Mouse (Mus musculus): ENCODE measurements around the gene Cdk17. TPM values are rescaled to one million over a fixed set of nuclear protein-coding genes. Genes with fewer than 3 reads are reported as not detected.

Gene Cdk17
- total RNA-seq, 2 experiments from 2014 or later, result 37.6 to 43.6 TPM

- ATAC-seq (replicated peaks; ENCODE audit: poor library complexity), result no peak
Observed at GRCm38 (mm10) chr10:93279062-93279461, 118.4 kb downstream of the Cdk17 start.

GRCm38 (mm10) chr10:93280586-93280985, 119.9 kb downstream of the Cdk17 start:
- ATAC-seq (replicated peaks; ENCODE audit: poor library complexity), result no peak

- no peak for ATAC-seq (replicated peaks; ENCODE audit: poor library complexity)
Observed at GRCm38 (mm10) chr10:93281092-93281491, 120.4 kb downstream of the Cdk17 start.

- ATAC-seq (replicated peaks; ENCODE audit: poor library complexity), result no peak
Observed at GRCm38 (mm10) chr10:93282526-93282964, 121.9 kb downstream of the Cdk17 start.

GRCm38 (mm10) chr10:93283258-93283657, 122.6 kb downstream of the Cdk17 start:
- no peak for ATAC-seq (replicated peaks; ENCODE audit: poor library complexity)

GRCm38 (mm10) chr10:93285489-93285888, 124.8 kb downstream of the Cdk17 start:
- ATAC-seq (replicated peaks; ENCODE audit: poor library complexity), result peak; percentile 21

- peak; percentile 24; the same call in 1 of the 2 replicates for ATAC-seq (replicated peaks; ENCODE audit: poor library complexity)
Observed at GRCm38 (mm10) chr10:93287551-93288145, 127.0 kb downstream of the Cdk17 start.

- ATAC-seq (replicated peaks; ENCODE audit: poor library complexity), result peak; percentile 43
Observed at GRCm38 (mm10) chr10:93288336-93288735, 127.7 kb downstream of the Cdk17 start.

GRCm38 (mm10) chr10:93289404-93289803, 128.7 kb downstream of the Cdk17 start:
- ATAC-seq (replicated peaks; ENCODE audit: poor library complexity), result no peak

GRCm38 (mm10) chr10:93291352-93291751, 130.7 kb downstream of the Cdk17 start:
- ATAC-seq (replicated peaks; ENCODE audit: poor library complexity), result peak; percentile 15; the same call in 1 of the 2 replicates

GRCm38 (mm10) chr10:93291843-93292242, 131.2 kb downstream of the Cdk17 start:
- ATAC-seq (replicated peaks; ENCODE audit: poor library complexity), result peak; percentile 75

GRCm38 (mm10) chr10:93293621-93294020, 132.9 kb downstream of the Cdk17 start:
- ATAC-seq (replicated peaks; ENCODE audit: poor library complexity), result no peak

GRCm38 (mm10) chr10:93294547-93295219, 134.0 kb downstream of the Cdk17 start:
- ATAC-seq (replicated peaks; ENCODE audit: poor library complexity), result peak; percentile 73

GRCm38 (mm10) chr10:93297774-93298173, 137.1 kb downstream of the Cdk17 start:
- peak; percentile 40 for ATAC-seq (replicated peaks; ENCODE audit: poor library complexity)

- no peak for ATAC-seq (replicated peaks; ENCODE audit: poor library complexity)
Observed at GRCm38 (mm10) chr10:93298208-93298607, 137.5 kb downstream of the Cdk17 start.

GRCm38 (mm10) chr10:93301831-93302230, 141.2 kb downstream of the Cdk17 start:
- no peak for ATAC-seq (replicated peaks; ENCODE audit: poor library complexity)

- no peak for ATAC-seq (replicated peaks; ENCODE audit: poor library complexity)
Observed at GRCm38 (mm10) chr10:93303231-93303630, 142.6 kb downstream of the Cdk17 start.

- ATAC-seq (replicated peaks; ENCODE audit: poor library complexity), result no peak
Observed at GRCm38 (mm10) chr10:93305946-93306345, 145.3 kb downstream of the Cdk17 start.

- no peak for ATAC-seq (replicated peaks; ENCODE audit: poor library complexity)
Observed at GRCm38 (mm10) chr10:93306367-93306766, 145.7 kb downstream of the Cdk17 start.

GRCm38 (mm10) chr10:93309131-93309933, 148.7 kb downstream of the Cdk17 start:
- ATAC-seq (replicated peaks; ENCODE audit: poor library complexity), result peak; percentile 42

GRCm38 (mm10) chr10:93309934-93310621, 149.4 kb downstream of the Cdk17 start:
- peak; percentile 33 for ATAC-seq (replicated peaks; ENCODE audit: poor library complexity)

Data from megakaryocyte progenitor cell, adult 5-6 weeks (primary cell).